Mouse (Mus musculus) kidney, embryonic 16.5 days (tissue): Measurements from ENCODE around the gene Gm10382. TPM values are rescaled to one million over a fixed set of nuclear protein-coding genes. Genes with fewer than 3 reads are reported as not detected.

Experiments
- ATAC-seq: fragments of 200-750 bp; cut with Nextera tagmentation; 2 replicates; pipeline ENCODE4 v1.8.0; 2017; ENCODE audit warnings: moderate TSS enrichment; ENCODE audit not compliant: low FRiP score, low TSS enrichment
- H3K27ac ChIP-seq: fragments of 300-500 bp; sonication (generic); 2 replicates; pipeline ENCODE4 v1.5.1; 2014; ENCODE audit warnings: low read length
- H3K27me3 ChIP-seq: fragments of 300-500 bp; sonication (generic); 2 replicates; pipeline ENCODE4 v1.6.1; 2014; ENCODE audit warnings: low read length, control low read depth, mixed read lengths; ENCODE audit not compliant: insufficient read depth
- H3K36me3 ChIP-seq: fragments of 300-500 bp; sonication (generic); 2 replicates; pipeline ENCODE4 v1.6.1; 2014; ENCODE audit warnings: low read length, control low read depth, mixed read lengths; ENCODE audit not compliant: insufficient read depth
- H3K4me1 ChIP-seq: fragments of 300-500 bp; sonication (generic); 2 replicates; pipeline ENCODE4 v1.6.1; 2014; ENCODE audit warnings: low read length, control low read depth, mixed read lengths; ENCODE audit not compliant: insufficient read depth
- H3K4me2 ChIP-seq: fragments of 300-500 bp; sonication (generic); replicated peaks from 2 replicates; pipeline ENCODE4 v1.6.1; 2014; ENCODE audit warnings: low read depth, low read length
- H3K4me3 ChIP-seq: fragments of 300-500 bp; sonication (generic); 2 replicates; pipeline ENCODE4 v1.5.1; 2014; ENCODE audit warnings: mild to moderate bottlenecking, low read length
- H3K9ac ChIP-seq: fragments of 300-500 bp; sonication (generic); replicated peaks from 2 replicates; pipeline ENCODE4 v1.6.1; 2014; ENCODE audit warnings: low read length
- H3K9me3 ChIP-seq: fragments of 300-500 bp; sonication (generic); 2 replicates; pipeline ENCODE4 v1.6.1; 2016; ENCODE audit warnings: low read length, control low read depth
- whole genome bisulfite sequencing: fragments of 180-500 bp; shearing (Covaris S2); extraction: QIAGEN DNeasy Blood & Tissue Kit; methylation state at CpG from one replicate; pipeline ENCODE4 v1.1.7; 2014; 5-methylcytosine and 5-hydroxymethylcytosine counted together
- polyA plus RNA-seq: library from polyadenylated mRNA; unstranded; fragments of >200 nt; fragmentation: Nextera tagmentation; extraction: Ambion mirVana; gene quantifications from 2 replicates; pipeline ENCODE4 v1.2.1, GENCODE M21; 2015

Gm10382 gene
- polyA plus RNA-seq, 1 experiment from 2014 or later: 0.34 TPM

GRCm38 (mm10) chr5:125403481-125404465, 14.7 kb downstream of the Gm10382 start:
- 15% methylated on average over 31 of the region's 31 CpGs for WGBS
- H3K4me2 ChIP-seq: peak overlapping the region; percentile 71
- no peaks in the 10 kb centered on the region for H3K9me3 ChIP-seq
- H3K36me3 ChIP-seq: no peaks in the 10 kb centered on the region
- peak overlapping the region; percentile 51 for H3K4me3 ChIP-seq
- H3K9ac ChIP-seq: peak overlapping the region; percentile 62
- no peak for ATAC-seq
- no peak overlapping the region for H3K27ac ChIP-seq
- peaks cover 13% of the 10 kb centered on the region for H3K4me1 ChIP-seq
- no peaks in the 10 kb centered on the region for H3K27me3 ChIP-seq

- ATAC-seq: no peak
- Histone ChIP-seq H3K9me3 (no peaks in the 10 kb centered on the region), H3K9ac (peak overlapping the region; percentile 75), H3K4me2 (peak overlapping the region; percentile 67), H3K27me3 (no peaks in the 10 kb centered on the region), H3K27ac (peak overlapping the region; percentile 94), H3K36me3 (no peaks in the 10 kb centered on the region), H3K4me3 (peak overlapping the region; percentile 78), H3K4me1 (peaks cover 15% of the 10 kb centered on the region)
- 2% methylated on average over 7 of the region's 7 CpGs for WGBS
These were observed 15.4 kb downstream of the Gm10382 start for GRCm38 (mm10) chr5:125404536-125404902.

GRCm38 (mm10) chr5:125404903-125405545, 15.9 kb downstream of the Gm10382 start:
- ATAC-seq: peak; percentile 21
- Histone ChIP-seq H3K4me1 (peaks cover 20% of the 10 kb centered on the region), H3K9me3 (no peaks in the 10 kb centered on the region), H3K27me3 (no peaks in the 10 kb centered on the region), H3K4me2 (peak overlapping the region; percentile 67), H3K36me3 (no peaks in the 10 kb centered on the region), H3K27ac (peak overlapping the region; percentile 94), H3K4me3 (peak overlapping the region; percentile 78), H3K9ac (peak overlapping the region; percentile 75)
- WGBS: under 1% methylated on average over 28 of the region's 28 CpGs

- H3K36me3 ChIP-seq: no peaks in the 10 kb centered on the region
- H3K27ac ChIP-seq: peak overlapping the region; percentile 94
- WGBS: under 1% methylated on average over 31 of the region's 31 CpGs
- no peaks in the 10 kb centered on the region for H3K9me3 ChIP-seq
- peak overlapping the region; percentile 67 for H3K4me2 ChIP-seq
- ATAC-seq: peak; percentile 62; the same call in 1 of the 2 replicates
- peak overlapping the region; percentile 78 for H3K4me3 ChIP-seq
- H3K9ac ChIP-seq: peak overlapping the region; percentile 75
- H3K27me3 ChIP-seq: no peaks in the 10 kb centered on the region
- peaks cover 22% of the 10 kb centered on the region for H3K4me1 ChIP-seq
These were observed 16.6 kb downstream of the Gm10382 start for GRCm38 (mm10) chr5:125405546-125406248.

- ATAC-seq: peak; percentile 21
- Histone ChIP-seq H3K4me1 (peaks cover 22% of the 10 kb centered on the region), H3K4me2 (peak overlapping the region; percentile 67), H3K36me3 (no peaks in the 10 kb centered on the region), H3K27me3 (no peaks in the 10 kb centered on the region), H3K9me3 (no peaks in the 10 kb centered on the region), H3K9ac (peak overlapping the region; percentile 75), H3K27ac (peak overlapping the region; percentile 90), H3K4me3 (peak overlapping the region; percentile 78)
- 2% methylated on average over 20 of the region's 20 CpGs for WGBS
These were observed 17.3 kb downstream of the Gm10382 start for GRCm38 (mm10) chr5:125406322-125407016.

- no peaks in the 10 kb centered on the region for H3K36me3 ChIP-seq
- 60% methylated on average over 13 of the region's 13 CpGs for WGBS
- H3K27ac ChIP-seq: peak overlapping the region; percentile 90; the same call in 1 of the 2 replicates
- H3K9ac ChIP-seq: peak overlapping the region; percentile 75
- H3K4me1 ChIP-seq: peaks cover 22% of the 10 kb centered on the region
- no peaks in the 10 kb centered on the region for H3K27me3 ChIP-seq
- H3K4me3 ChIP-seq: peak overlapping the region; percentile 78
- H3K4me2 ChIP-seq: peak overlapping the region; percentile 67
- no peaks in the 10 kb centered on the region for H3K9me3 ChIP-seq
- no peak for ATAC-seq
These were observed 18.1 kb downstream of the Gm10382 start for GRCm38 (mm10) chr5:125407020-125407830.

- Histone ChIP-seq H3K9ac (no peak overlapping the region), H3K27me3 (no peaks in the 10 kb centered on the region), H3K4me1 (peaks cover 22% of the 10 kb centered on the region), H3K9me3 (no peaks in the 10 kb centered on the region), H3K4me3 (no peak overlapping the region; the same call in 1 of the 2 replicates), H3K4me2 (peak overlapping the region; percentile 30; the same call in 1 of the 2 replicates), H3K36me3 (peaks cover under 1% of the 10 kb centered on the region; the same call in 1 of the 2 replicates), H3K27ac (no peak overlapping the region)
- ATAC-seq: no peak
- WGBS: 76% methylated on average over 14 of the region's 14 CpGs
These were observed 18.9 kb downstream of the Gm10382 start for GRCm38 (mm10) chr5:125407910-125408575.

GRCm38 (mm10) chr5:125408842-125409241, 19.7 kb downstream of the Gm10382 start:
- Histone ChIP-seq H3K27me3 (no peaks in the 10 kb centered on the region), H3K27ac (peak overlapping the region; percentile 52), H3K4me1 (peaks cover 20% of the 10 kb centered on the region), H3K36me3 (peaks cover 7% of the 10 kb centered on the region), H3K9ac (peak overlapping the region; percentile 50), H3K9me3 (no peaks in the 10 kb centered on the region), H3K4me3 (peak overlapping the region; percentile 47), H3K4me2 (peak overlapping the region; percentile 52)
- ATAC-seq: peak; percentile 53
- 1% methylated on average over 13 of the region's 13 CpGs for WGBS
